Mouse (Mus musculus): ENCODE results near the gene Selenow. TPM values are rescaled to one million over a fixed set of nuclear protein-coding genes. Genes with fewer than 3 reads are reported as not detected.

Gene Selenow
- polyA plus RNA-seq, 1 experiment from 2014 or later: 1,086 TPM

DNA sequence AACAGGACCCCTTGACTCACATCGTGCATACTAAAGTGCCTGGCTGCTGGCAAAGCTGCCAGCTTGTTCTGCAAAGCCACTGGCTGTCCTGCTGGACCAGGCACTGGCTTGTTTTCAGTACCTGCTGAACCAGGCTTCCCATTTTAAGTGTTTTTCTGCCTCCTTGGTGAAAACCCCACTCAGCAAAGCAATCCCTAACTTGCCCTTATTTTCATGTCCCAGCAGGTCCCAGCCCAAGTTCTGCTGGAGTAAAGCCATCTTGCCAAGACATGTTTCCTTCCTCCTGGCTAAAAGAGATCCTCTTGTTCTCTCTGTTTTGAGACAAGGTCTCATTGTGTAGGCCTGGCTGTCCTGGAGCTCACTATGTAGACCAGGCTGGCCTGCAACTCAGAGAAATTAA, 22.1 kb upstream of the Selenow start:
- Histone ChIP-seq H3K27me3 (ENCODE audit: insufficient read depth, poor library complexity, severe bottlenecking) (peaks cover 6% of the 10 kb centered on the region; the same call in 1 of the 2 replicates), H3K4me1 (replicated peaks) (peaks cover 30% of the 10 kb centered on the region), H3K4me3 (peak overlapping the region; percentile 78), H3K9me3 (no peaks in the 10 kb centered on the region), H3K36me3 (peaks cover 52% of the 10 kb centered on the region), H3K27ac (no peak overlapping the region)
- 97% methylated on average over 1 of the region's 1 CpGs for WGBS
- DNase-seq (ENCODE audit: low spot score): no peak

DNA sequence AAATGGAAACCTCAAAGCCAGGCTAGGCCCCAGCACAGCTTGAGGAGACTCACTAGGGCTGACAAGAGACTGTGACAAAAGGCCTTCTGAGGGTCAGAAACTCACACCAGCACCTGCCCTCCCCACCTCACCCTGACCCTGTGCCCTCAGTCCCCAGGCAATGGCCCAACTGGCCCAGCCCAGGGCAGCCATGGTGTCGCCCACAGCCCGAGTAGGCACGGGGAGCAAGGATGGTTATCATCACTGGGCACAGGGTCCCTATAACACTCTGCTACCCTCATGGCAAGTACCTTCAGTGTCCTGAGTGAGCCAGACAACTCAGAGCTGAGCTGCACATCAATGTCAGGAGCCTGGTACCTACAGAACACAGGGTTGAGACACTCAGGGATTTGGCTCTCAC, 16.4 kb upstream of the Selenow start:
- DNase-seq (ENCODE audit: low spot score): no peak
- Histone ChIP-seq H3K9me3 (peaks cover 8% of the 10 kb centered on the region), H3K4me3 (no peak overlapping the region), H3K27me3 (ENCODE audit: insufficient read depth, poor library complexity, severe bottlenecking) (no peaks in the 10 kb centered on the region), H3K27ac (no peak overlapping the region), H3K4me1 (replicated peaks) (no peaks in the 10 kb centered on the region), H3K36me3 (peaks cover 89% of the 10 kb centered on the region)
- 93% methylated on average over 3 of the region's 3 CpGs for WGBS

DNA sequence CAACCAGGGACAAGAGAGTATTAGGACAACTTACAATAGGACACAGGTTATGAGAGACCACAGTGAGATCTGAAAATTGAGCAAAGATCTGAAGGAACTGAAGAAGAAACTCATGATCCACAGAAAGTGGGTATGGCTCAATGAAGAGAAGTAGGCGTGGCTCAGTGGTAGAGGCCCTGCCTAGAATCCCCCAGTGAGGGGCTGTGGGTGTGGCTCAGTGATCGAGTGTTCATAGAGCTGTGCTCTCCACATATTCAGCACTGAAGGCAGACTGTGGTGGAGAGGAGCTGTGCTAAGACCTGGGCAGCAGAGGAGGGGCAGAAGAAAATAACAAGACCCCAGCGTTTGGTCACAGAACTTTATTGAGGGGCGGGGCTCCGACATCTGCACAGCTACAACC, 15.3 kb upstream of the Selenow start:
- Histone ChIP-seq H3K36me3 (peaks cover 78% of the 10 kb centered on the region), H3K27ac (no peak overlapping the region), H3K9me3 (peaks cover 8% of the 10 kb centered on the region), H3K4me1 (replicated peaks) (no peaks in the 10 kb centered on the region), H3K4me3 (no peak overlapping the region), H3K27me3 (ENCODE audit: insufficient read depth, poor library complexity, severe bottlenecking) (no peaks in the 10 kb centered on the region)
- WGBS: 92% methylated on average over 5 of the region's 5 CpGs
- DNase-seq (ENCODE audit: low spot score): no peak

DNA sequence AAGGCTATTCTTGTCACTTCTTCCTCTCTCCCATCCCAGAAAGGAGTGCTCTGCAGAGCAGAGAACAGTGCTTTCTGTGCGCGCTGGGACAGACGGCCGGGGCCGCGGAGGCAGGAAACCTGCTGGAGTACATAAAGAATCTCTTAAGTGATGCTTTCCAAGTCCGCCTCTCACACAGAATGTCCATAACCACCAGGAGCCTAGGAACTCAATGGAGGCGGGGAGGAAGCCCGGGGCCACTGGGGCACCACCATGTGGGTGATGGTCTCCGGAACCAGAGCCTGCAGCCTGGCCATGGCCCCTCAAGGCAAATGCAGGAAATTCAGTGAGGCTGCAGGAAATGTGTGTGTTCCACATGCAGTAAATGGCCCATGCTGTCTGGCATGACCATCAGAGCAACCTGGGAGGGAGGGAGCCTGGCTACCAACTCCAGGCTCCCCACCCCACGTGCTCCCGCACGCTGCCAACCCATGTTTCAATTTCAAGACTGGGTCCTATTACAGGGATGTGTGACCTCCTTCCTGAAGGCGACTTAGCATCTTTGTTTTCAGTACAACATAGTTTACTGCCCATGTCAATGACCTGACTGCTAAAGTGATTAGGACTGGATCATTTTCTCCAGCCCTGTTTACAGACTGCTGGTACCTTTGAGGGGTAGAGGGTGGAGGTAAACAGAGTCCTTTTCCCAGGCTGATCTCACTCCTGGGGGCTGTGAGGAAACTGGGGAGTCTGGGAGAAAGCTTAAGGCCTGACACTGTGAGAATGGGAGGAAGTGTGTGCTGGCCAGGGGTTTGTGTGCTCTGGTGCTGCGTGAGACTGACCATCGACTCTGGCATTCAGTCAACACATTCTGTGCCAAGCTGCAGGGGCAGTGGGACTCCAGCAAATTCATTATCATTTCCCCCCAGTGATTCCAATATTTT, 11.5 kb upstream of the Selenow start:
- Histone ChIP-seq H3K9me3 (peaks cover 11% of the 10 kb centered on the region), H3K4me3 (no peak overlapping the region), H3K4me1 (replicated peaks) (no peaks in the 10 kb centered on the region), H3K27ac (no peak overlapping the region), H3K27me3 (ENCODE audit: insufficient read depth, poor library complexity, severe bottlenecking) (no peaks in the 10 kb centered on the region), H3K36me3 (peaks cover 40% of the 10 kb centered on the region)
- WGBS: 66% methylated on average over 16 of the region's 16 CpGs
- DNase-seq (ENCODE audit: low spot score): no peak

DNA sequence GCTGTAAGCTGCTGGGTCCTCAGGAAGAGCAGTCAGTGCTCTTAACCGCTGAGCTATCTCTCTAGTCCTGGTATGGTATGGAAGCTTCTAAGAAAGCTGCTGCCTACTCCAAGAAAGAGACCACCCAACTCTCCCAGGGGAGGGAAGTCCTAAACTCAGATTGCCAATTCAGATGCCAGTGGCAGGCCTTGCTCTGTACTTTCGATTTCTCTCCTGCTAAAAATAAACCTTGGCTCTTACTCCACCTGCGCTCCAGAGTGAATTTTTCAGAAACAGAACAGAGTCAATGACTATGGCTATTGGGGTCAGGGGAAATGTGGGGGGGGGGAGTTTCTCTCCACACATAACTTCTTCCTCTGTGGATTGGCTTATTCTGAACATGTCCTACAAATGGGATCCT, 9.4 kb upstream of the Selenow start:
- DNase-seq (ENCODE audit: low spot score): no peak
- WGBS: 82% methylated on average over 3 of the region's 3 CpGs
- no peaks in the 10 kb centered on the region for H3K27me3 ChIP-seq (ENCODE audit: insufficient read depth, poor library complexity, severe bottlenecking)
- H3K27ac ChIP-seq: no peak overlapping the region
- H3K36me3 ChIP-seq: peaks cover 19% of the 10 kb centered on the region
- H3K9me3 ChIP-seq: peaks cover 11% of the 10 kb centered on the region
- H3K4me3 ChIP-seq: no peak overlapping the region
- H3K4me1 ChIP-seq (replicated peaks): no peaks in the 10 kb centered on the region

DNA sequence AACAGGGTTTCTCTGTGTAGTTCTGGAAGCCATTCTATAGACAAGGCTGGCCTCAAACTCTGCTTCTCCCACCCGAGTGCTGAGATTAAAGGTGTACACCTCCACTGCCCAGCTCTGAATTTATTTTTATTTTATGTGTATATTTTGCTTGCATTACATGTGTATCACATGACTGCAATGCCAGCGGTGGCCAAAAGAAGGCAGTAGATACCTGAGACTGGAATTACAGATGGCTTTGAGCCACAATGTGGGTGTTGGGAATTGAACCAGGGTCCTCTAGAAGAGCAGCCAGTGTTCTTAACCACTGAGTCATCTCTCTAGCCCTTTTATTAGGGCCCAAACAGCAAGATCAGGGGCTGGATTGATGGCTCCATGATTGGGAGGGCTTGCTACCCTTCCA, 8.3 kb upstream of the Selenow start:
- H3K36me3 ChIP-seq: peaks cover 8% of the 10 kb centered on the region
- 65% methylated on average over 2 of the region's 2 CpGs for WGBS
- H3K27me3 ChIP-seq (ENCODE audit: insufficient read depth, poor library complexity, severe bottlenecking): no peaks in the 10 kb centered on the region

DNA sequence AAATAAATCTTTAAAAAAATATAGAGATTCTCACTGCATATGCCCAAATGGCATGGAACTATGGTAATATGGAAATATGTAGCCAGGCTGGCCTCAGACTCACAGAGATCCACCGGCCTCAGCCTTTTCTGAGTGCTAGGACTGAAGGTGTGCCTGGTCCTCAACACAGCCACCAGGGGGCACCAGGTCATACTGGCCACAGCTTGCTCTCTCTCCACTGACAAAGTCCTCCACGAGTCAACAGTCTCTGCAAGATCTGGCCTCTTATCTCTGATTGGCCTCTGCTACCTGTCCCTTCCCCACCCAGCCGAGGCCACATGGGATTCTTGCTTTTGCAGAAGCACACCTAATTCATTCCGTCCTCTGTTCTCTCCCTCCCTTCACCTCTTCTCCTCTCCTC, 7.7 kb upstream of the Selenow start:
- Histone ChIP-seq H3K36me3 (peaks cover 2% of the 10 kb centered on the region), H3K9me3 (peaks cover 6% of the 10 kb centered on the region), H3K27ac (no peak overlapping the region), H3K4me3 (no peak overlapping the region), H3K27me3 (ENCODE audit: insufficient read depth, poor library complexity, severe bottlenecking) (no peaks in the 10 kb centered on the region), H3K4me1 (replicated peaks) (no peaks in the 10 kb centered on the region)
- WGBS: 45% methylated on average over 4 of the region's 4 CpGs
- peak; percentile 36 for DNase-seq (ENCODE audit: low spot score)

More for the DNA sequence above, 8.3 kb upstream of the Selenow start:
- no peak for DNase-seq (ENCODE audit: low spot score)
- no peaks in the 10 kb centered on the region for H3K4me1 ChIP-seq (replicated peaks)
- H3K27ac ChIP-seq: no peak overlapping the region
- no peak overlapping the region for H3K4me3 ChIP-seq
- peaks cover 11% of the 10 kb centered on the region for H3K9me3 ChIP-seq

DNA sequence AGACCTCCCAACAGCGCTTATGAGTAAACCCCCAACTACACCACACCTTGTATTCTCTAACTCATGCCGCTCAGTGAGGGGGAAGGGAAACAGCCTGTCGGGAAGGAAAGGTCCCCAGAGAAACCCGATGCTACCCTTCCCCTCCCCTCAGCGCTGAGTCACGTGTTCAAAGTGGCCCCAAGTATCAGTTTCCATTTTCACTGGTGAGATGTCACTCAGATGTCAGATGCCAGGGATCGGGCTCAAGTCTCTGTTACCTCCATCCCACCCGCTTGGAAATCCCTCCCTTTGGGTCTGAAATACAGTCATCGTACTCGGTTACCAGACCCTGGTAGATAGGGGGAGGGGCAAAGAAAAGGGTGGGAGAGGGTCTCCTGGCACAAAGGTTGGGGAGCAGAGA, 406 bp downstream of the Selenow start:
- DNase-seq (ENCODE audit: low spot score): peak; percentile 71
- Histone ChIP-seq H3K36me3 (peaks cover 40% of the 10 kb centered on the region), H3K4me3 (peak overlapping the region; percentile 72), H3K9me3 (no peaks in the 10 kb centered on the region), H3K4me1 (replicated peaks) (peaks cover 23% of the 10 kb centered on the region), H3K27me3 (ENCODE audit: insufficient read depth, poor library complexity, severe bottlenecking) (peaks cover 7% of the 10 kb centered on the region), H3K27ac (peak overlapping the region; percentile 98)
- WGBS: 2% methylated on average over 10 of the region's 10 CpGs

DNA sequence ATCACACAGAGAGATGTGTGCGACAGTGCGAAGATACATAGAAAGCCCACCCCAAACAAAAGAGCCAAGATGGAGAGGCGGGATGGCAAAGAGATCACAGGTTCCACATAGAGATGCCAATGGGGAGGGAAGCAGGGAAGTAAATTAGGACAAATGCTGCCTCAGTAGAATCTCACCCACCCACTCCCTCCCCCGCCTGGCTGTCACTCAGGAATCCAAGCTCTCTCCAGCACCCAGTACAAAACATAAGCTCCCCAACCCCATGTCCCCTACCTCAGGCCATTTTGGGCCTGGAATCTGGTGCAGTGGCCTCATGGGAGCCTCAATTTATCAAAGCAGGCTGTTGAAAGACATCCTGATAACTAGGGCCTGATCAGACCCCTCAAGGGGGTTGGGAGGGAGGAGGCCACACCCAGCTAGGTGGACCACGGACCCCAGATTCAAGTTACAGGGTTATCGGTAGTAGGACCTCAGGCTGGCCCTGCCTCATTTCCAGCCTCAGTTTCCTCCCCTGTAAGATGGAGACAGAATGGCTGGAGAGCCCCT, 1.5 kb downstream of the Selenow start:
- peaks cover 7% of the 10 kb centered on the region for H3K27me3 ChIP-seq (ENCODE audit: insufficient read depth, poor library complexity, severe bottlenecking)
- H3K4me3 ChIP-seq: peak overlapping the region; percentile 72
- 92% methylated on average over 6 of the region's 6 CpGs for WGBS
- DNase-seq (ENCODE audit: low spot score): no peak
- peak overlapping the region; percentile 98; the same call in 1 of the 2 replicates for H3K27ac ChIP-seq
- H3K9me3 ChIP-seq: no peaks in the 10 kb centered on the region
- peaks cover 23% of the 10 kb centered on the region for H3K4me1 ChIP-seq (replicated peaks)
- H3K36me3 ChIP-seq: peaks cover 50% of the 10 kb centered on the region

DNA sequence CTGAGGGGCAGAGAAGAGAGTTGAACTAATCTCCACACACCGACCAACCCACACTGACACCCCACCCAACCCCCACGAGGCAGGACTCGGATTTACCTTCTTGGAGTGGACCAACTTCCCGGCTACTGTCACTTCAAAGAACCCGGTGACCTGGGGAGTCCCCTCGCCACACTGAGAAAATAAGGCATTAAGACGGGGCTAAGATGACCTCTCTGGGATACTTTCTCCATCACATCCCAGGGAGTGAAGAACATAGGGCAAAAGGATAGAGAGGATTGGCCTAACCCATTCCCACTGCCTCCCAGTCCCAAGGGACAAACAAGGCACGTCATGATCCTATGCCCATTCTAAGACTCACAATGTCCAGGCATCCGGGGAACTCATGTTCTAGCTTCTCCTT, 2.3 kb downstream of the Selenow start:
- 91% methylated on average over 9 of the region's 9 CpGs for WGBS
- Histone ChIP-seq H3K4me1 (replicated peaks) (peaks cover 23% of the 10 kb centered on the region), H3K27me3 (ENCODE audit: insufficient read depth, poor library complexity, severe bottlenecking) (peaks cover 7% of the 10 kb centered on the region), H3K4me3 (peak overlapping the region; percentile 72; the same call in 1 of the 2 replicates), H3K36me3 (peaks cover 50% of the 10 kb centered on the region), H3K27ac (no peak overlapping the region), H3K9me3 (no peaks in the 10 kb centered on the region)
- DNase-seq (ENCODE audit: low spot score): no peak

DNA sequence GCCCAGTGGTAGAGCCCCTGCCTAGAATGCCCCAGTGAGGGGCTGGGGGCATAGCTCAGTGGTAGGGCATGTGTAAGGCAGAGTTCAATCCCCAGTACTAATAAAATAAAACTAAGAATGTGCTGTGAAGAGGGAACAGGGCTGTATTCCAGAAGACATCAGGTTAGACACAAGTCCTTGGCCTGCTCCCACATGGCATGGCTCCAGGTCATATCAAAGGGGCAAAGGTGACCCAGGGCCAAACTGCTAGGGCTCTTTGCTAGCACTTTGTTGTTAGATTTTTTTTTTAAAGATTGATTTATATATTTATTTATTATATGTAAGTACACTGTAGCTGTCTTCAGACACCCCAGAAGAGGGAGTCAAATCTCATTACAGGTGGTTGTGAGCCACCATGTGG, 3.8 kb downstream of the Selenow start:
- Histone ChIP-seq H3K9me3 (no peaks in the 10 kb centered on the region), H3K4me3 (no peak overlapping the region), H3K4me1 (replicated peaks) (peaks cover 23% of the 10 kb centered on the region), H3K36me3 (peaks cover 50% of the 10 kb centered on the region), H3K27me3 (ENCODE audit: insufficient read depth, poor library complexity, severe bottlenecking) (peaks cover 3% of the 10 kb centered on the region), H3K27ac (no peak overlapping the region)
- no peak for DNase-seq (ENCODE audit: low spot score)

DNA sequence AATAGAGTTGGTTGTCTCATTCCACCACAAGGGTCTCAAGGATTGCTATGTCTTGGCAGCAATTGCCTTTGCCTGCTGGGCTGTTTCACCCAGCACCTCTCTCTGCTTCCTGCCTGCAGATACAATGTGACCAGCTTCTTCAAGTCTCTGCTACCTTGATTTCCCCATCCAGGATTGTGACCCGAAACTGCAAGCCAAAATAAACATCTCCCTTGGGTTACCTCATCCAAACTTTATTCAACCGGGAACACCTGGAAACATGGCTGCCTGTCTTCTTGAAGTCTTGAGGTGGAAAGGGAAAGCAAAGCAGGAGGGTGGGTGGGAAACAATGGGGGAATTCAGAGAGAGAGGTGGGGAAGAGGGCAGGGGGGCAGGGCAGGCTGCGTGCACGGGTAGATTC, 5.2 kb downstream of the Selenow start:
- H3K36me3 ChIP-seq: peaks cover 50% of the 10 kb centered on the region
- DNase-seq (ENCODE audit: low spot score): no peak

DNA sequence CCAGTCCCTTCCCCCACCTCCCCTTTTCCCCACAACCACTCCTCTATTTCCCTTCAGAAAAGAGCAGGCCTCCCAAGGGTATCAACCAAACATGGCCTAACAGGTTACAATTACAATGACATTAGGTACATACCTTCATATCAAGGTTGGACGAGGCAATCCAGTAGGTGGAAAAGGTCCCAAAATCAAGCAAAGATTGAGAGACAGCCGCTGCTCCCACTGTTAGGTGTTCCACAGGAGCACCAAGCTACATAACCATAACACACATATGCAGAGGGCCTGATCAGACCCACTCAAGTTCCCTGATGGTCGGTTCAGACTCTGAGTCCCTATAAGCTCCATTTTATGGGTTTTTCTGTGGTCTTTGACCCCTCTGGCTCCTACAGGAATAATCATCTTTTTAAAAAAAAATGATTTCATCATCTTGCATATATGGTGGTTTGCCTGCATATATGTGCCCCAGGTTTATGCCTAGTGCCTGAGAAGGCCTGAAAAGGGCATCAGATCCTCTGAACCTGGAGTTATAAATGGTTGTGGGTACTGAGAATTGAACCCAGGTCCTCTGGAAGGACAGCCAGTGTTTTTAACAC, 6.0 kb downstream of the Selenow start:
- Histone ChIP-seq H3K27ac (no peak overlapping the region), H3K4me1 (replicated peaks) (peaks cover 16% of the 10 kb centered on the region), H3K9me3 (no peaks in the 10 kb centered on the region), H3K36me3 (peaks cover 50% of the 10 kb centered on the region), H3K27me3 (ENCODE audit: insufficient read depth, poor library complexity, severe bottlenecking) (no peaks in the 10 kb centered on the region), H3K4me3 (no peak overlapping the region)
- DNase-seq (ENCODE audit: low spot score): no peak
- WGBS: 90% methylated on average over 3 of the region's 3 CpGs

More for the DNA sequence above, 5.2 kb downstream of the Selenow start:
- WGBS: 76% methylated on average over 4 of the region's 4 CpGs
- H3K4me3 ChIP-seq: no peak overlapping the region
- no peaks in the 10 kb centered on the region for H3K27me3 ChIP-seq (ENCODE audit: insufficient read depth, poor library complexity, severe bottlenecking)
- no peak overlapping the region for H3K27ac ChIP-seq
- H3K9me3 ChIP-seq: no peaks in the 10 kb centered on the region
- peaks cover 21% of the 10 kb centered on the region for H3K4me1 ChIP-seq (replicated peaks)

Data from hindbrain, embryonic 10.5 days (tissue).